Mouse (Mus musculus): ENCODE measurements around the gene Eif4ebp2. TPM values are rescaled to one million over a fixed set of nuclear protein-coding genes. Genes with fewer than 3 reads are reported as not detected.

Gene Eif4ebp2
- polyA plus RNA-seq, 1 experiment = 131 TPM

DNA sequence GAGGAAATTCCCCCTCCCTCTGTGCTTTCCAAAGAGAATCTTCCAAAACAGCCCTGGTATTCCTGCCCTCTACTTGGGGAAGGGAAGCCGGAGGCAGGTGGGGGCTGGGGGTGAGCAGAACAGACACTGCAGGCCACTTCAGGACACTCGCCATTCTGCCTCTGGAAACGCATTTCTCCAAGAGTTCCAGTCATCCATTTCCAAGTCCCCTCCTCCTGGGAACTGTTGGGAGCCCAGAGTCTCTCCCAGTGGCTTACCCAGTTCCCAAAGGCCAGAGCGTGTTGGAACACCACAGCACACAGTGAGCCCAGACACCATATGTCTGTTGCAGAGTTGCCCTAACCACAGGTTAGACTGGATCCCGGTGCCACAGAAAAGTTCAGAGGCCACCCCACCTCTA, 73.8 kb downstream of the Eif4ebp2 start:
- 77% methylated on average over 5 of the region's 5 CpGs for WGBS
- Histone ChIP-seq H3K4me1 (ENCODE audit: control insufficient read depth, insufficient read depth, insufficient read length, low read length) (peaks cover 5% of the 10 kb centered on the region; the same call in 1 of the 2 replicates), H3K27me3 (ENCODE audit: control insufficient read depth, insufficient read depth, low read length) (peaks cover 14% of the 10 kb centered on the region), H3K4me3 (ENCODE audit: low read depth, low read length) (no peak overlapping the region), H3K36me3 (ENCODE audit: control insufficient read depth, insufficient read depth, low read length) (no peaks in the 10 kb centered on the region), H3K27ac (ENCODE audit: insufficient read depth, low read depth, low read length) (no peak overlapping the region)
- no peak for TF ChIP-seq POLR2A (IDR thresholded peaks at IDR 0.05; ENCODE audit: low read depth, low read length)
- no peak for TF ChIP-seq CTCF (IDR thresholded peaks at IDR 0.05; ENCODE audit: extremely low read depth, insufficient read length, insufficient replicate concordance, low read depth, low read length)

Other genes with a start within 250 kb of the Eif4ebp2 start
- gene Adamts14, start 179.2 kb downstream of the Eif4ebp2 start, polyA plus RNA-seq (2012; rRNA removed) = 1.3 and 1.8 TPM in 2 replicates
- gene Prf1, start 154.8 kb downstream of the Eif4ebp2 start, polyA plus RNA-seq (2012; rRNA removed) = 0.65 and 1.3 TPM in 2 replicates
- gene Pald1, start 69.1 kb downstream of the Eif4ebp2 start, polyA plus RNA-seq (2012; rRNA removed) = 3.0 and 3.2 TPM in 2 replicates
- gene Nodal, start 34.7 kb downstream of the Eif4ebp2 start, polyA plus RNA-seq (2012; rRNA removed) = 0.13 TPM in 1 of 2 replicates, not detected in the other
- gene Lrrc20, start 23.1 kb upstream of the Eif4ebp2 start, polyA plus RNA-seq (2012; rRNA removed) = 6.0 and 7.4 TPM in 2 replicates
- 0.04 TPM in 1 of 2 replicates, not detected in the other for gene Npffr1, start 142.8 kb upstream of the Eif4ebp2 start, polyA plus RNA-seq (2012; rRNA removed)
- gene Ppa1, start 195.9 kb upstream of the Eif4ebp2 start, polyA plus RNA-seq (2012; rRNA removed) = 55.3 and 57.4 TPM in 2 replicates
- gene Sar1a, start 227.6 kb upstream of the Eif4ebp2 start, polyA plus RNA-seq (2012; rRNA removed) = 16.3 and 22.9 TPM in 2 replicates
- 83.5 and 110 TPM in 2 replicates for gene Tysnd1, start 242.9 kb upstream of the Eif4ebp2 start, polyA plus RNA-seq (2012; rRNA removed)